Mouse (Mus musculus): ENCODE results near the gene Tcea3. TPM values are rescaled to one million over a fixed set of nuclear protein-coding genes. Genes with fewer than 3 reads are reported as not detected.
A peak's percentile ranks its signal among the peaks of the same experiment; 100 is the strongest.

The Tcea3 gene
- total and polyA plus RNA-seq, 2 experiments from 2014 or later: 0.48 to 1.9 TPM

- DNase-seq (no peak), ATAC-seq (no peak)
- no peaks in the 10 kb centered on the region for H3K36me3 ChIP-seq (ENCODE audit: insufficient read depth)
- 70% methylated on average over 7 of the region's 7 CpGs for WGBS
- H3K27me3 ChIP-seq (ENCODE audit: insufficient read depth, low read length): peaks cover 36% of the 10 kb centered on the region
- H3K27ac ChIP-seq (ENCODE audit: low read depth, low read length): no peak overlapping the region
- H3K9ac ChIP-seq: no peak overlapping the region
- no peak overlapping the region for H3K4me2 ChIP-seq (ENCODE audit: low read depth)
- H3K4me1 ChIP-seq (ENCODE audit: insufficient read depth): no peaks in the 10 kb centered on the region
- no peaks in the 10 kb centered on the region for H3K9me3 ChIP-seq (ENCODE audit: low read length)
- H3K4me3 ChIP-seq (ENCODE audit: low read depth, low read length): no peak overlapping the region
- TF ChIP-seq CTCF (IDR thresholded peaks at IDR 0.05; ENCODE audit: low read depth): no peak
Observed at GRCm38 (mm10) chr4:136244208-136244607, 3.3 kb upstream of the Tcea3 start.

DNA sequence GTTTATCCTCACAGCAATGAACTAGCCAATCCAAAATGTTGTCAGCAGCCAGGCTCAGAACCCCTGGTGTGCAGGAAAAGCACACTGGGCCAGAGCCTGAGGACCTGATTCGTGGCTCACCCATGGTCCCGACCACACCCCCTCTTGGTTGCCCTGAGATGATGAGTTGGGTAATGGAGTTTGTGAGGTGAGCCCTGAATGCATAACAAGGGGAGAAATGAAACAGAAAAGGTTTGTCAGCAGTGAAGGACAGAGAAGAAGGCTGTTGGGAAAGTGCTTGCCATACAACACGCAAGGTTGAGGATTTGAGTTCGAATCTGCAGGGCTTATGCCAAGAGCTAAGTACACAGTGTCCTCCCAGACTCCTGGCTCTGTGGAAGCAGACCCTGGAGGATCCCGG lies 1.8 kb upstream of the Tcea3 start:
- Histone ChIP-seq H3K9me3 (ENCODE audit: low read length) (no peaks in the 10 kb centered on the region), H3K4me2 (ENCODE audit: low read depth) (no peak overlapping the region), H3K4me1 (ENCODE audit: insufficient read depth) (no peaks in the 10 kb centered on the region), H3K27ac (ENCODE audit: low read depth, low read length) (no peak overlapping the region), H3K4me3 (ENCODE audit: low read depth, low read length) (no peak overlapping the region), H3K36me3 (ENCODE audit: insufficient read depth) (no peaks in the 10 kb centered on the region), H3K27me3 (ENCODE audit: insufficient read depth, low read length) (peaks cover 51% of the 10 kb centered on the region), H3K9ac (no peak overlapping the region)
- no peak for TF ChIP-seq CTCF (IDR thresholded peaks at IDR 0.05; ENCODE audit: low read depth)
- 45% methylated on average over 5 of the region's 5 CpGs for WGBS
- ATAC-seq (no peak), DNase-seq (no peak)

- ATAC-seq: no peak
- no peak overlapping the region for H3K9ac ChIP-seq
- TF ChIP-seq CTCF (IDR thresholded peaks at IDR 0.05; ENCODE audit: low read depth): no peak
- 7% methylated on average over 12 of the region's 12 CpGs for WGBS
- H3K4me2 ChIP-seq (ENCODE audit: low read depth): no peak overlapping the region
- no peaks in the 10 kb centered on the region for H3K36me3 ChIP-seq (ENCODE audit: insufficient read depth)
- no peaks in the 10 kb centered on the region for H3K9me3 ChIP-seq (ENCODE audit: low read length)
- no peak overlapping the region for H3K27ac ChIP-seq (ENCODE audit: low read depth, low read length)
- no peak overlapping the region for H3K4me3 ChIP-seq (ENCODE audit: low read depth, low read length)
- DNase-seq: no peak
- peaks cover 51% of the 10 kb centered on the region for H3K27me3 ChIP-seq (ENCODE audit: insufficient read depth, low read length)
- no peaks in the 10 kb centered on the region for H3K4me1 ChIP-seq (ENCODE audit: insufficient read depth)
Observed at GRCm38 (mm10) chr4:136246568-136246969, 960 bp upstream of the Tcea3 start.

GRCm38 (mm10) chr4:136247386-136247728 lies 172 bp upstream of the Tcea3 start:
- peak overlapping the region; percentile 55 for H3K4me2 ChIP-seq (ENCODE audit: low read depth)
- 2% methylated on average over 14 of the region's 14 CpGs for WGBS
- H3K27ac ChIP-seq (ENCODE audit: low read depth, low read length): no peak overlapping the region
- peak overlapping the region; percentile 28 for H3K4me3 ChIP-seq (ENCODE audit: low read depth, low read length)
- H3K9ac ChIP-seq: no peak overlapping the region
- ATAC-seq (peak; percentile 38; the same call in 1 of the 2 replicates), DNase-seq (no peak)
- no peaks in the 10 kb centered on the region for H3K9me3 ChIP-seq (ENCODE audit: low read length)
- peaks cover 51% of the 10 kb centered on the region for H3K27me3 ChIP-seq (ENCODE audit: insufficient read depth, low read length)
- no peak for TF ChIP-seq CTCF (IDR thresholded peaks at IDR 0.05; ENCODE audit: low read depth)
- H3K36me3 ChIP-seq (ENCODE audit: insufficient read depth): no peaks in the 10 kb centered on the region
- no peaks in the 10 kb centered on the region for H3K4me1 ChIP-seq (ENCODE audit: insufficient read depth)

GRCm38 (mm10) chr4:136248464-136249331 lies 1.2 kb downstream of the Tcea3 start:
- TF ChIP-seq CTCF (IDR thresholded peaks at IDR 0.05; ENCODE audit: low read depth): no peak

GRCm38 (mm10) chr4:136249332-136249647 lies 1.8 kb downstream of the Tcea3 start:
- Histone ChIP-seq H3K9ac (no peak overlapping the region), H3K4me3 (ENCODE audit: low read depth, low read length) (no peak overlapping the region), H3K4me1 (ENCODE audit: insufficient read depth) (no peaks in the 10 kb centered on the region), H3K4me2 (ENCODE audit: low read depth) (peak overlapping the region; percentile 55), H3K27me3 (ENCODE audit: insufficient read depth, low read length) (peaks cover 51% of the 10 kb centered on the region), H3K36me3 (ENCODE audit: insufficient read depth) (no peaks in the 10 kb centered on the region), H3K9me3 (ENCODE audit: low read length) (no peaks in the 10 kb centered on the region), H3K27ac (ENCODE audit: low read depth, low read length) (no peak overlapping the region)
- no peak for DNase-seq
- ATAC-seq: no peak
- no peak for TF ChIP-seq CTCF (IDR thresholded peaks at IDR 0.05; ENCODE audit: low read depth)
- 9% methylated on average over 11 of the region's 11 CpGs for WGBS

More at GRCm38 (mm10) chr4:136248464-136249331, 1.2 kb downstream of the Tcea3 start:
- no peak overlapping the region for H3K27ac ChIP-seq (ENCODE audit: low read depth, low read length)
- H3K27me3 ChIP-seq (ENCODE audit: insufficient read depth, low read length): peaks cover 51% of the 10 kb centered on the region
- H3K4me3 ChIP-seq (ENCODE audit: low read depth, low read length): peak overlapping the region; percentile 28
- ATAC-seq (no peak), DNase-seq (no peak)
- no peaks in the 10 kb centered on the region for H3K36me3 ChIP-seq (ENCODE audit: insufficient read depth)
- H3K4me2 ChIP-seq (ENCODE audit: low read depth): peak overlapping the region; percentile 55
- 2% methylated on average over 35 of the region's 37 CpGs for WGBS
- H3K9ac ChIP-seq: no peak overlapping the region
- H3K4me1 ChIP-seq (ENCODE audit: insufficient read depth): no peaks in the 10 kb centered on the region
- H3K9me3 ChIP-seq (ENCODE audit: low read length): no peaks in the 10 kb centered on the region

DNA sequence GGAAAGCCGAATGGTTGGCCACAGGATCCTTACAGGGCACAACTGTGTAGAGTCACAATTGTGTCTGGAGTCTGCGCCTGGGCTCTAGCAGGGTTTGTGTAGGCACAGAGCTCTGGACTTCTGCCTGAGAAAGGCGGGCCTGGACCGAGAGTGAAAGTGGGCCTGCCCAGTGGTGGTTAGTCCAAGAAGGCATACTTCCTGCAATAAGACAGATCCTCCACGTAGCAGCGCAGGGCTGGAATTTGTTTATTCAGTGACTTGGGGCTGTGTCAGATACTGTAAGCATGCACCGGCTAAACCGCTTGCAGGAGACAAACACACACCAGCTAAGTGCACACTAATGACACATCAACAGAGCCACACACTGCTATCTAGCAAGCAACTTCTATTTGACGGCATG lies 2.3 kb downstream of the Tcea3 start:
- peaks cover 51% of the 10 kb centered on the region for H3K27me3 ChIP-seq (ENCODE audit: insufficient read depth, low read length)
- no peak overlapping the region for H3K4me3 ChIP-seq (ENCODE audit: low read depth, low read length)
- H3K36me3 ChIP-seq (ENCODE audit: insufficient read depth): no peaks in the 10 kb centered on the region
- no peak for TF ChIP-seq CTCF (IDR thresholded peaks at IDR 0.05; ENCODE audit: low read depth)
- no peak overlapping the region for H3K9ac ChIP-seq
- no peaks in the 10 kb centered on the region for H3K4me1 ChIP-seq (ENCODE audit: insufficient read depth)
- H3K4me2 ChIP-seq (ENCODE audit: low read depth): no peak overlapping the region
- H3K27ac ChIP-seq (ENCODE audit: low read depth, low read length): no peak overlapping the region
- no peaks in the 10 kb centered on the region for H3K9me3 ChIP-seq (ENCODE audit: low read length)
- WGBS: 41% methylated on average over 9 of the region's 9 CpGs
- ATAC-seq (no peak), DNase-seq (no peak)
